Mouse (Mus musculus) megakaryocyte-erythroid progenitor cell, adult 5-6 weeks (primary cell): ENCODE measurements around the gene Mad2l2. TPM values are rescaled to one million over a fixed set of nuclear protein-coding genes. Genes with fewer than 3 reads are reported as not detected.
"Not testable (repeated sequence)": the region's sequence is repeated elsewhere in the genome, so short reads cannot be mapped to it uniquely, and the experiment has no call there.

Source experiments
- ATAC-seq: replicated peaks from 2 replicates; pipeline ENCODE4 v1.8.0; 2016; ENCODE audit warnings: mild to moderate bottlenecking, inconsistent platforms; ENCODE audit not compliant: severe bottlenecking, poor library complexity, low FRiP score, low TSS enrichment
- total RNA-seq, 2 experiments: library from RNA; stranded (forward) in 1 of 2; stranded (reverse) in 1 of 2; fragments of 200-1000, 215-1000 nt in 1 of 2; fragments of >200 nt in 1 of 2; fragmentation: Nextera tagmentation in 1 of 2; gene quantifications; 2 replicates each; pipeline ENCODE4 v1.2.3; 2014 to 2017

The Mad2l2 gene
- total RNA-seq, 2 experiments from 2014 or later: 10.9 to 28.9 TPM

DNA sequence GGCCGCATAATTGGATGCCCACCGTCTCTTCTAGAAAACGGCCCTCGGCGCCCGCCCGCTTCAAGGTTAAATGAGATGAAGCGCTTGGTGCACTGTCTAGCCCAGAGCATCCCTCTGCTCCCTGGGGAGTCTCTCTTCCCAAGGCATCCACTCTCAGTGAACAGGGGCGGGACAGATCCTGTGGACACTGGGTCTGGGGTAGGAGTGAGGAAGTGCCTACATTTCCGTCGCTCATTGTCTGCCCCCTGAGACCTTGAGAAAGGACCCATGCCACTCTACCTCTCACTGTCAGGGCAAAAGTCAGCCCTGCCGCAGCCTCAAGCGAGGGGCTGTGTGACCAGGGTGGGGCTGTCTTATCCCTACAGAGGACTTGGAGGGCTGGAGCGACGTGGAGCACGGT is 34.3 kb downstream of the Mad2l2 start:
- ATAC-seq: no peak

DNA sequence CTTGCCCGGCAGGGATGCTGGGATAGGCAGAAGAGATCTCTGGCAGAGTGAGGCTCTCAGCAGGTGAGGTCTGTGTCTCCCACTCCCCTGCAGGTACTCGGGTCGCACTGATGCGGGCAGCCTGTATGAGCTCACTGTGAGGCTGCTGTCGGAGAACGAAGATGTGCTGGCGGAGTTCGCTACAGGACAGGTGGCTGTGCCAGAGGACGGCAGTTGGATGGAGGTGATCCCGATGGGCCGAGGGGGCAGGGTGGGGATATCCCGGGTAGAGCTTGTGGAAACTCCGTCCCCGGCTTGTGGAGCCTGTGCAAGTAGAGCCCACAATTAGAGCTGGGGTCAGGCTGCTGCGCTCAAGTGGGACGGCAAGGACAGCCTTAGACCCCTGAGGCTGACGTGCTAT is 35.4 kb downstream of the Mad2l2 start:
- ATAC-seq: no peak

DNA sequence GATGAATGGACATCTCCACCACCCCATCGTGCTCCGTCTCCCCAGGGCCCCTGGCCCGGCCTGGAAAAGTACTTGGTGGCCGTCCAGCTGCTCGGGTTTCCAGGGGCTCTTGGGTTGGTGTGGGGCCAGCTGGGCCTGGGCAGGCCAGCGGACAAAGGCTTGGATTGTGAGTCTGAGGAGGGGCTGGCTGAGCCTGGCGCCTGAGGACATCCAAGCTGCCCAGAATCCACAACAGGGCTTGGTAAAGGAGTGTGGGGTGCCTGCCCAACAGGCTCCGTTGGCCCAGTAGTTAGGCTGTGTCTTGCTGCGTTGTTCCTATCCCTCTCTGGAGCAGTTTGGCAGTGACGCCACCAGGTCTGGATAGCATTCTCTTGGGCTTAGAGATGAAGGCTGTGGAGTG is 36.2 kb downstream of the Mad2l2 start:
- no peak for ATAC-seq

DNA sequence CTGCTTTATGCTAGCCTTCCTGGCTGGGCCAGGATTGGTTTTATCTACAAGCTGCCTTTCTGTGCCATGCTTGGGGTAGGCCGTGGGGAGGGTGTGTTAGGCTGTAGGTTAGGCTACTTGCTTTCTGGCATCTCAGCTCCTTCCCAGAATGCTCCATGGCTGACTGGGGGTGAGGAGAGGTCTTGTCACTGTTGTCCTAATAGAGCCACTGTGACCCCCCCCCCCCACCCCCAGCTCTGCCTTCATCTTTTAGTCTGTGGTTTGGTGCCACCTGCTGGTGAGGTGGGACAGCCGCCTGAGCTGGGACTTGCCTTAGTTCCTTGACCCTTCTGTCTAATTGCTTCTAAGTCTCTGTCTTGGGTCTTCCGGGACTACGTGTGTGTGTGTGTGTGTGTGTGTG is 36.8 kb downstream of the Mad2l2 start:
- ATAC-seq: 0 out of 2 replicates have a peak, but pooled peaks have one; percentile 9

DNA sequence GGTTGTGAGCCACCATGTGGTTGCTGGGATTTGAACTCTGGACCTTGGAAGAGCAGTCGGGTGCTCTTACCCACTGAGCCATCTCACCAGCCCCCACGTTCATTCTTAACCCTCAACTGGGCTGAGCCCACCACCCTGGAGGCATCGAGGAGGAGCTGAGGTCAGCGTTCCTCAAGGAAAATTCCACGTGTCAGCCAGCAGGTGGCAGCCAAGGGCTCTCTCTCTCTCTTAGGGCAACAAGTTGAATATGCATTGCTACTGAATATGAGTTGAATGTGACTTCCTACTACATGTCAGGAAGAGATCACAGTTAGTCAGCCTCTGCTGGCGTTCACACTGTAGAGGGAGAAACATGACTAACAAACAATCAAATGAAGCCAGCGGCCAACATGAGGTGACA is 38.1 kb downstream of the Mad2l2 start:
- peak; percentile 50; the same call in 1 of the 2 replicates for ATAC-seq

DNA sequence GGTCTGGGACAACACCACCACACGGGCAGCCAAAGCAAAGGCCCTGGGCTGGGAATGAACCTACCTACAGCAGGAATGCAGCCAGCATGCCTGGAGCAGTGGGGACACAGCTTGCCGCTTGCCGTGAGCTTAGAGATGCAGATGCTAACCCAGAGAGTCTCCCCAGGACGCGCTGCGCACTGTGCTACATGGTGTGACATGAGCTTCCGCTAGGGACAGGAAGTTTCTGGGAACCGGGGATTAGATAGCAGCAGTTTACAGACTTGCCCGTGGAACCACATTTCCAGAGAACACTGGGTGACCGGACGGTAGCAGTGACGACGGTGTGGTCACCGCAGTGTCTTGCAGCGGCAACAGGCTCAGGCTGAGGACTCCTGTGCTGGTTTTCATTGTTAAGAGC is 39.4 kb downstream of the Mad2l2 start:
- no peak for ATAC-seq

DNA sequence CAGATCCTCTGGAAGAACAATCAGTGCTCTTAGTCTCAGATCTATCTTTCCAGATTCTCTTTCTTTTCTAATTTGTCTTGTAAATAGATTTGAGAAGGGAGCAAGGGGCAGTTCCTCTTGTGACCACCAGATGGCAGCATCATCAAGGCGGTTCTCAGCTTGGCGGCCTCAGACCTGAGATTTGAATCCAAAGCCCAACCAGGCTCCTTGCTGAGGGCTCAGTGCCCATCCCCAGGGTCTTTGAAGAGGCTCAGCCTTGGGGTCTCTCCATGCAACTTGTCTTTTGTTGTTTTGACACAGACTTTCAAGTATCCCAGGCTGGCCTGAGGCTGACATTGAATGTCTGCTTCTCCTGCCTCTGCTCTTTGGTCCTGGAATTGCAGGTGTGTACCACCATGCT is 40.7 kb downstream of the Mad2l2 start:
- peak; percentile 9; the same call in 1 of the 2 replicates for ATAC-seq

DNA sequence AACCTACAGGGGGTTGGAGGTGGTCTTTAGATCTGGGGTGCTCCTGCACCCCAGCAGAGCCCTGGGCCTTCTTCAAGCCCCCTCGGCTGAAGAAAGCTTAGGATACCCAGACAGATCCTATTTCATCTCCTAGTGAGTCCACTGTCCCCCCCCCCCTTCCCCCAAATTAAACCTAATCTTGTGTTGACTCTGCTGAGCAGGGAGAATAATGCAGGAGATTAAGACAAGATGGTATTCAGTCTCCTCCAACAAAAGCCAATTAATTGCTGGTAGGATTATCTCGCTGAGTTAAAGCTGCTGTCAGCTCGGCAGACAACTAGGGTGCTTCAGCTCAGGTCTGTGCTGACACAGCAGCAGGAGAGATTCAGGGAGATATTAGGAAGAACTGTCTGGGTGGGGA is 41.1 kb downstream of the Mad2l2 start:
- no peak for ATAC-seq

DNA sequence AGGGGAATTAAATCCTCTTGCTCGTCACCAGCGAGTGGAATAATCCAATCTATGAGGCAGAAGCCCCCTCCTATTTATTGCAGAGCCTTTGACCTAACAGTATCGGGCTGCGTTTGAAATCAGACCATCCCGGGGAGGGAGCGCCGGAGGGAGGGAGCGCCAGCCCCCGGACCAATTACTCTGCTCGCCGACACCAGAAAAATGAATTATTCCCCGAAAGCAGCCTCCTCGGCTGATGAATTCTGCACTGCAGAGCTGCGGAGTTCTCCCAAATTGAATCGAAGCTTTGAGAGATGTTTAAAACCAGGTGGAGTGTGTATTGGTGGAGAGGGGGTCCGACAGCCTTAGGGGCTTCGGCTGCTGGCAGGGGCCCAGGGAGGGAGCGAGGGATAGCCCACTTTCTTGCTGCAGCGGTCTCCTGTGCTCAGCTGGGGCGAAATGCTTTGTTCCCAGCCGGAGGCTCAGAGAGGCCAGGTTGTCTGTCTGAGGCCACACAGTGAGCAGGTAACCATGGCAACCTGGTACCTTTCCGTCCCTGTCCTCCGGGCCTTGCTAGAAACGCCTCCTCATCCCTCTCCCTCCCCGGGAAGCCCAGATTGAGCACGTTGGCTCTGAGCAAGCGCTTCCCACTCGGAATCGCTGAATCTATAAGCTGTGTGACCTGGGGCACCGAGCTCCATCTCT is 43.8 kb downstream of the Mad2l2 start:
- ATAC-seq: no peak

DNA sequence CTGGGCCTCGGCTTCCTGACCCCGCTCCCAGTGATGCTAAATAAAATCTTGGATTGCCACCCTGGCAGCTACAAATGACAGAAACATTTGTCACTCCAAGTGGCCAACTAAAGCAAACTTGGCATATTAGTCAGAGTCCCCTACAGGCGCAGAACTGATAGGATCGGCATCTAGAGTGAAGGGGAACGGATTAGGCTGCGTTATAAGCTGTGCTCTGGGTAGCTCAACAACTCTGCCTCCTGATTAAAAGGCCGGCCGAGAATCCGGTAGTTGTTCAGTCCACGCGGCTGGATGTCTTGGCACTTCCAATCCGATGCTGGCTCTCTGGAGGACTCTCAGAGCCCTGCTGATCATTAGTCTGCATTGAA is 44.3 kb downstream of the Mad2l2 start:
- no peak for ATAC-seq

DNA sequence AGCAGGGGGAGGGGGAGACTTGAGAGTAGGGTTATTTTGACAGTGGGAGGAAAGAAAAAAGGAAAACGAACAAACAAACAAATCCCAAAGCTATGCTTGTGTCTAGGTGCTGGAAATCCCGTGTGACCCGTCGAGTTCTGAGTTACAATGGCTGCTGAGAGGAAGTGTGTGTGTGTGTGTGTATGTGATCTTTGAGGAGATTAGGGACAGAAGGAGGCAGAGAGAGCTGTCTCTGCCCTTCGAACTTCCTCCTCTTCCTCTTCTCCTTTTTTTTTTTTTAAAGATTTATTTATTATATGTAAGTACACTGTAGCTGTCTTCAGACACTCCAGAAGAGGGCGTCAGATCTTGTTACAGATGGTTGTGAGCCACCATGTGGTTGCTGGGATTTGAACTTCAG is 46.4 kb downstream of the Mad2l2 start:
- not testable (repeated sequence) for ATAC-seq

DNA sequence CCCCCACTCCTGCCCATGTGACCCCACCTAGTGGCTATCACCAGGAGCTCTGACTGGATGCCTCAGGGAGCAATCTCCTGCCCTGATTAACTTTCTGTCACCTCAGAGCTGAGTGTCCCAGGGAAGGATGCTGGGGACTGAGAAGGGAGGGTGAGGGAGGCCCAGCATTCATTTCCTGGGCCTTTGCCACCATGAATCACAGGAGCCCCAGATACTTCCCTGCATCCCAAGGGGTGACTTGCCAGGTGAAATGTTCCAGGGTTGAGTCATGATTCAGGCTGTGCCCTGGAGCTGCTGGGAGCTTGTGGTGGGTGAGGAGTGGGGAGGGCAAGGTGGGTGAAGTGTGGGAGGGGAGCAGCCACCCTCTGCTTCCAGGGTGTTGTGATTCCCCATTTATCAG is 47.5 kb downstream of the Mad2l2 start:
- no peak for ATAC-seq

DNA sequence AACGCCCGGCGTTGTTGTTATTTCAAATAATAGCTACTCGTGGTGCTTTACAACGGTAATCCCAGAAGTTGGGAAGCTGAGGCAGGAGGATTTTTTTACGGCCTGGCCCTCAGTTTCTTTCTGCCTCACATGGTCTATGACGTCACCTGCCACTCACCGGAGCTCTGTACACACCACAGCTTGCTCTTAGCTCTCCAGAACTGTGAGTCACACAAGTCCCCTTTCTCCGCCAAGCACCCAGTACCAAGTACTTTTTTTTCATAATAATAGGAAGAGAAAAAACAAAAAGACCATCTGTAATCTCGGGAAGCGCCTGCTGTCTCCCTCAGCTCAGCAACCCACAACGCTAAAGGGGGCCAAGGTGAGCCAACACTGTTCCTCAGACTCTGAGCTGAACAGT is 51.3 kb downstream of the Mad2l2 start:
- ATAC-seq: no peak

DNA sequence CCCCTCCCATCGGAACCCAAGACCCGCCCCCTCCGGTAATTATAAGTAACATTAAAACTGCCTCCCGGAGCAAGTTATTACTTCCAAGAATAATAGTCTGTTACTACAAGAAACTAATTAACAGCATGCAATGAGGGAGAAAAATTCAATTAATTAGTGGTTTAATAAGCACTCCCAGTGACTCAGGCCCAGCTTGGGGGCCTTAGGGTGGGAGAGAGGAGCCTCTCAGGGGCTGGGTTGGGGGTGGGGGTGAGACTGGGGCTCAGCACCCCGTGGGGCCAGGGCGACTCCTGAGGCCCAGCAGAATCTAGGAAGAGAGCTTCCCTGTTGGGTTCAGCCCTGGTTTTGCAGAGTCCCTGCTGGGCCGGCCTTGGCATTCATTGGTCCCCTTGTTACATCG is 52.2 kb downstream of the Mad2l2 start:
- ATAC-seq: no peak

DNA sequence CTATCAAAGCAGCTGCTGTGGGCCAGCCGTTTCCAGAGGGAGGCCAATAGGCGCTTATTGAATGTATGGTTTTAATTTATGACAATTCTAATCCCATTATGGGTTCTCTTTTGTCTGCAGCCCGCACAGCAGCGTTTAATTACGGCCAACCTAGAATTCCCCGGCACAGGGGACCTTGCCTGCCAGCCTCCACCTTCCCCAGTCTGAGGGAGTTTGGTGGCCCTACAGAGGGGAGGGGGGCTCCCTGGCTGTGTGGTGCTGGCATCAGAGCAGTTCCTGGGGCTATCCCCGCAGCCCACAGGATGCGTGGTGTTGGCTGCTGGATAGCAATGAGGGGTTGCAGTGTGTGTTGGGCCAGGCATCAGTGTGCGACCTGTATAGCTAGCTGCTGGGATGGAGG is 54.4 kb downstream of the Mad2l2 start:
- no peak for ATAC-seq

DNA sequence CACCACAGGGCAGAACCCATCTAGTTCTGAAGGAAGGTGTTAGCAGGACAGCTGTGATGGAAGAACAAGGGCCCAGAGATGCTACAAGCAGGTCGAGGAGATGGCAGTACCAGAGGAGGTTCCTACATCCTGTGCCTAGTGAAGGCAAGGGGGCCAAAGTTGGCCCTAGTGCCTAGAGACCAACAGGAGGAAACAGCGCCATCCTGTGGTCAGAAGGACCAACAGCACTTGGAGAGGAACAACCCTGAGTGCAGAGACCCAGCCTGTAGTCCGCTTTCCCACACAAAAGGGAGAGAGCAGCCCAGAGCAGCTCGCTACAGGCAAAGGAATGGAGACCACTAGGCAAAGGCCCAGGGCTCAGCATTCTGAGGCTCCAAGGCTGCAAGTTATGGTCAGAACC is 55.6 kb downstream of the Mad2l2 start:
- no peak for ATAC-seq

DNA sequence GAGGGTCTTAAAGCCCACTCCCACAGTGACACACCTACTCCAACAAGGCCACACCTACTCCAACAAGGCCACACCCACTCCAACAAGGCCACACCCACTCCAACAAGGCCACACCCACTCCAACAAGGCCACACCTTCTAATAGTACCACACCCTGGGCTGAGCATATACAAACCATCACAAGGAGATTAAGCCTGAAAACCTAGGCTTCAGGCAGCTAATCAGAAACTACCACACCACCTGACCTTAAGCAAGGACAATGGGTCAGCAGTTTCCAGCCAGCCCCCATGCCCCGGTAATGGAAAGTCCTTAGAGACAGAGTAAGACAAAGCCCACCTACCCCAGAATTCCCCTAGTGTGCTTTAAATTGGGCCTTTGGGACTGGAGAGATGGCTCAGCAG is 58.6 kb downstream of the Mad2l2 start:
- not testable (repeated sequence) for ATAC-seq

DNA sequence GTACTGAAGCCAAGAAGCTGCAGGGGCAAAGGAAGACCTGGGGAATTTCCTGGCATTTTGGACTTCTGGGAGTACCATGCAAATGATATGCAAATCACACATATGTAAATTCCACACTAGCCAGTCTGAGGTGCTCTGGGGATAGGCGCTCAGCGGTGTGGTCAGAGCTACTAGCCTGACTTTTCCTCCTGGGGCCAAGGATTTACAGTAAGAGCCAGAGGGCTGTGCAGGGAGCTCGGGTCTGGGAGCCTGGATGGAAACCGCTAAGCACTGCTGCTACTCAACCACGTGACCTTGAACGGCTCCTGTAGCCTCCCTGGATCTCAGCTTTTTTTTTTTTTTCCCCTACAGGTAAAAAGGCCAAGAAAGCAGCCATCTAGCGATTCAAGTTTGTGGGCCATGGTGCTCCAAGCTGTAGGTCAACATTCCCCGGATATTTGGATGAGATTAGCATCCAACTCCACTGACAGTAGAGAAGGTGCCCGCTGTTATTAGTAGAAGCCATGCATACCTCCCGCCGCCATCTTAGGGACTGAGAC is 62.6 kb downstream of the Mad2l2 start:
- ATAC-seq: no peak

DNA sequence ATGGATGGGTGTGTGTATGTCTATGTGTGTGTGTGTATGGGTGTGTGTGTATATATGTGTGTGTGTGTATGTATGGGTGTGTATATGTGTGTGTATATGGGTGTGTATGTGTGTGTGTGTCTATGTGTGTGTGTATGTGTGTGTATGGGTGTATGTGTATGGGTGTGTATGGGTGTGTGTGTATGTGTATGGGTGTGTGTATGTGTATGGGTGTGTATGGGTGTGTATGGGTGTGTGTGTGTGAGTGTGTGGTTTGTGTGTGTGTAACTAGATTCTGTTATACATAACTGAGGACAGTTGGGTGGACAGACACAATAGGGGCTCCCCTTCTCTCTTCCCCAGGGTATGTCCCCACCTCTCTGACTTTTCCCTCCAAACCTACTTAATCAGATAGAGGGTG is 64.2 kb downstream of the Mad2l2 start:
- no peak for ATAC-seq
